Mouse (Mus musculus) C2C12 (cell line): ENCODE data around the gene Lrch3.

Source experiments
- CTCF ChIP-seq: IDR thresholded peaks from one replicate; pipeline ENCODE4 v1.5.1; 2011; ENCODE audit not compliant: control insufficient read depth, insufficient read depth, insufficient read length
- MYOD1 ChIP-seq: IDR thresholded peaks from one replicate; pipeline ENCODE4 v1.6.1; 2011; ENCODE audit warnings: low read depth; ENCODE audit not compliant: control insufficient read depth, insufficient read length

- TF ChIP-seq MYOD1, result no peak
- no peak for TF ChIP-seq CTCF
Measured at GRCm38 (mm10) chr16:32875847-32876246, 38.1 kb upstream of the Lrch3 start.
